Mouse (Mus musculus): ENCODE results near the gene Hoxa5. TPM values are rescaled to one million over a fixed set of nuclear protein-coding genes. Genes with fewer than 3 reads are reported as not detected.

The Hoxa5 gene
- polyA plus RNA-seq, 1 experiment = 1.6 TPM

- Histone ChIP-seq H3ac (ENCODE audit: control insufficient read depth, insufficient read length) (no peak overlapping the region), H3K36me3 (ENCODE audit: control insufficient read depth, insufficient read depth) (no peaks in the 10 kb centered on the region), H3K4me3 (no peak overlapping the region), H3K79me2 (ENCODE audit: control insufficient read depth, insufficient read depth) (no peaks in the 10 kb centered on the region), H3K27me3 (ENCODE audit: control insufficient read depth, insufficient read depth, insufficient read length) (no peaks in the 10 kb centered on the region), H3K4me2 (ENCODE audit: low read depth) (no peak overlapping the region)
- TF ChIP-seq MYOD1 (IDR thresholded peaks at IDR 0.05; ENCODE audit: control insufficient read depth in 1 of 3, insufficient read length in 2 of 3, low read depth in 2 of 3) = no peak
- no peak for TF ChIP-seq REST (IDR thresholded peaks at IDR 0.05; ENCODE audit: insufficient read depth, insufficient read length)
- TF ChIP-seq POLR2AphosphoS2 (IDR thresholded peaks at IDR 0.05; ENCODE audit: insufficient read length, low read depth) = no peak
- no peak for TF ChIP-seq MAX (IDR thresholded peaks at IDR 0.05; ENCODE audit: low read depth)
- TF ChIP-seq E2F4 (IDR thresholded peaks at IDR 0.05; ENCODE audit: insufficient read depth) = no peak
- TF ChIP-seq USF1 (IDR thresholded peaks at IDR 0.05; ENCODE audit: low read depth) = no peak
These were observed 23.7 kb downstream of the Hoxa5 start for GRCm38 (mm10) chr6:52180726-52181125.

GRCm38 (mm10) chr6:52180213-52180710, 24.1 kb downstream of the Hoxa5 start:
- no peaks in the 10 kb centered on the region for H3K27me3 ChIP-seq (ENCODE audit: control insufficient read depth, insufficient read depth, insufficient read length)
- H3K4me2 ChIP-seq (ENCODE audit: low read depth) = no peak overlapping the region
- H3K4me3 ChIP-seq = no peak overlapping the region
- no peaks in the 10 kb centered on the region for H3K79me2 ChIP-seq (ENCODE audit: control insufficient read depth, insufficient read depth)
- no peaks in the 10 kb centered on the region for H3K36me3 ChIP-seq (ENCODE audit: control insufficient read depth, insufficient read depth)
- TF ChIP-seq E2F4 (IDR thresholded peaks at IDR 0.05; ENCODE audit: insufficient read depth) = no peak
- no peak for TF ChIP-seq SRF (IDR thresholded peaks at IDR 0.05; ENCODE audit: control insufficient read depth, insufficient read length, low read depth)
- TF ChIP-seq CEBPB (IDR thresholded peaks at IDR 0.05; ENCODE audit: insufficient read depth, poor library complexity, severe bottlenecking) = no peak
- TF ChIP-seq MYOG (IDR thresholded peaks at IDR 0.05; ENCODE audit: control insufficient read depth in 1 of 3, insufficient read depth in 1 of 3, insufficient read length in 2 of 3, low read depth in 2 of 3) = no peak
- TF ChIP-seq MYOD1 (IDR thresholded peaks at IDR 0.05; ENCODE audit: control insufficient read depth in 1 of 3, insufficient read length in 2 of 3, low read depth in 2 of 3) = no peak
- TF ChIP-seq REST (IDR thresholded peaks at IDR 0.05; ENCODE audit: insufficient read depth, insufficient read length) = no peak
- TF ChIP-seq POLR2AphosphoS2 (IDR thresholded peaks at IDR 0.05; ENCODE audit: insufficient read length, low read depth) = no peak
- no peak for TF ChIP-seq USF1 (IDR thresholded peaks at IDR 0.05; ENCODE audit: low read depth)
- no peak for TF ChIP-seq MAX (IDR thresholded peaks at IDR 0.05; ENCODE audit: low read depth)
- TF ChIP-seq TCF3 (IDR thresholded peaks at IDR 0.05; ENCODE audit: insufficient read length, low read depth) = no peak
- TF ChIP-seq POLR2A (IDR thresholded peaks at IDR 0.05; ENCODE audit: insufficient read length, low read depth) = no peak
- TF ChIP-seq TCF12 (IDR thresholded peaks at IDR 0.05; ENCODE audit: insufficient read depth, poor library complexity, severe bottlenecking) = no peak
- no peak overlapping the region for H3ac ChIP-seq (ENCODE audit: control insufficient read depth, insufficient read length)

GRCm38 (mm10) chr6:52179690-52180089, 24.7 kb downstream of the Hoxa5 start:
- H3K27me3 ChIP-seq (ENCODE audit: control insufficient read depth, insufficient read depth, insufficient read length) = no peaks in the 10 kb centered on the region
- TF ChIP-seq CEBPB (IDR thresholded peaks at IDR 0.05; ENCODE audit: insufficient read depth, poor library complexity, severe bottlenecking) (no peak), TCF12 (IDR thresholded peaks at IDR 0.05; ENCODE audit: insufficient read depth, poor library complexity, severe bottlenecking) (no peak)
- H3K36me3 ChIP-seq (ENCODE audit: control insufficient read depth, insufficient read depth) = no peaks in the 10 kb centered on the region
- no peak overlapping the region for H3K4me3 ChIP-seq
- no peak overlapping the region for H3K4me2 ChIP-seq (ENCODE audit: low read depth)
- H3ac ChIP-seq (ENCODE audit: control insufficient read depth, insufficient read length) = no peak overlapping the region
- H3K79me2 ChIP-seq (ENCODE audit: control insufficient read depth, insufficient read depth) = no peaks in the 10 kb centered on the region

GRCm38 (mm10) chr6:52178918-52179665, 25.3 kb downstream of the Hoxa5 start:
- Histone ChIP-seq H3K4me2 (ENCODE audit: low read depth) (no peak overlapping the region), H3ac (ENCODE audit: control insufficient read depth, insufficient read length) (no peak overlapping the region), H3K27me3 (ENCODE audit: control insufficient read depth, insufficient read depth, insufficient read length) (no peaks in the 10 kb centered on the region)

GRCm38 (mm10) chr6:52177806-52178205, 26.6 kb downstream of the Hoxa5 start:
- Histone ChIP-seq H3K27me3 (ENCODE audit: control insufficient read depth, insufficient read depth, insufficient read length) (no peaks in the 10 kb centered on the region), H3K36me3 (ENCODE audit: control insufficient read depth, insufficient read depth) (no peaks in the 10 kb centered on the region), H3K4me2 (ENCODE audit: low read depth) (no peak overlapping the region), H3ac (ENCODE audit: control insufficient read depth, insufficient read length) (no peak overlapping the region), H3K4me3 (no peak overlapping the region), H3K79me2 (ENCODE audit: control insufficient read depth, insufficient read depth) (no peaks in the 10 kb centered on the region)
- TF ChIP-seq POLR2AphosphoS2 (IDR thresholded peaks at IDR 0.05; ENCODE audit: insufficient read length, low read depth) = no peak
- TF ChIP-seq SRF (IDR thresholded peaks at IDR 0.05; ENCODE audit: control insufficient read depth, insufficient read length, low read depth) = no peak
- TF ChIP-seq CEBPB (IDR thresholded peaks at IDR 0.05; ENCODE audit: insufficient read depth, poor library complexity, severe bottlenecking) = no peak
- TF ChIP-seq POLR2A (IDR thresholded peaks at IDR 0.05; ENCODE audit: insufficient read length, low read depth) = no peak
- no peak for TF ChIP-seq USF1 (IDR thresholded peaks at IDR 0.05; ENCODE audit: low read depth)

More at GRCm38 (mm10) chr6:52178918-52179665, 25.3 kb downstream of the Hoxa5 start:
- TF ChIP-seq MAX (IDR thresholded peaks at IDR 0.05; ENCODE audit: low read depth) = no peak
- no peak for TF ChIP-seq USF1 (IDR thresholded peaks at IDR 0.05; ENCODE audit: low read depth)
- TF ChIP-seq MYOD1 (IDR thresholded peaks at IDR 0.05; ENCODE audit: control insufficient read depth in 1 of 3, insufficient read length in 2 of 3, low read depth in 2 of 3) = no peak
- TF ChIP-seq CEBPB (IDR thresholded peaks at IDR 0.05; ENCODE audit: insufficient read depth, poor library complexity, severe bottlenecking) = no peak
- no peaks in the 10 kb centered on the region for H3K79me2 ChIP-seq (ENCODE audit: control insufficient read depth, insufficient read depth)
- no peak overlapping the region for H3K4me3 ChIP-seq
- H3K36me3 ChIP-seq (ENCODE audit: control insufficient read depth, insufficient read depth) = no peaks in the 10 kb centered on the region
